Mouse (Mus musculus) embryonic facial prominence, embryonic 14.5 days (tissue): ENCODE results near the gene Tdrd5. TPM values are rescaled to one million over a fixed set of nuclear protein-coding genes. Genes with fewer than 3 reads are reported as not detected.
"Not testable (repeated sequence)": the region's sequence is repeated elsewhere in the genome, so short reads cannot be mapped to it uniquely, and the experiment has no call there.

Source experiments
- ATAC-seq: fragments of 200-750 bp; cut with Nextera tagmentation; 2 replicates; pipeline ENCODE4 v1.8.0; 2017; ENCODE audit warnings: low read depth, moderate number of reproducible peaks, moderate TSS enrichment
- DNase-seq: peaks from one replicate; pipeline ENCODE4 v3.0.0-alpha.2; 2015; ENCODE audit warnings: low spot score
- H3K27ac ChIP-seq: fragments of 300-500 bp; sonication (generic); replicated peaks from 2 replicates; pipeline ENCODE4 v1.5.1; 2014; ENCODE audit warnings: low read depth, mild to moderate bottlenecking, low read length, moderate library complexity
- H3K27me3 ChIP-seq: fragments of 300-500 bp; sonication (generic); replicated peaks from 2 replicates; pipeline ENCODE4 v1.6.1; 2014; ENCODE audit warnings: low read length; ENCODE audit not compliant: control insufficient read depth, insufficient read depth
- H3K36me3 ChIP-seq: fragments of 300-500 bp; sonication (generic); 2 replicates; pipeline ENCODE4 v1.6.1; 2014; ENCODE audit warnings: low read length, mixed read lengths; ENCODE audit not compliant: control insufficient read depth, insufficient read depth
- H3K4me1 ChIP-seq: fragments of 300-500 bp; sonication (generic); 2 replicates; pipeline ENCODE4 v1.6.1; 2014; ENCODE audit warnings: antibody characterized with exemption, low read length; ENCODE audit not compliant: control insufficient read depth, insufficient read depth
- H3K4me2 ChIP-seq: fragments of 300-500 bp; sonication (generic); 2 replicates; pipeline ENCODE4 v1.6.1; 2014; ENCODE audit warnings: low read depth, mild to moderate bottlenecking, low read length, moderate library complexity, mixed read lengths
- H3K4me3 ChIP-seq: fragments of 300-500 bp; sonication (generic); 2 replicates; pipeline ENCODE4 v1.5.1; 2014; ENCODE audit warnings: low read depth, mild to moderate bottlenecking, low read length
- H3K9ac ChIP-seq: fragments of 300-500 bp; sonication (generic); 2 replicates; pipeline ENCODE4 v1.6.1; 2014; ENCODE audit warnings: low read depth, mild to moderate bottlenecking, low read length, moderate library complexity, mixed read lengths
- H3K9me3 ChIP-seq: fragments of 300-500 bp; sonication (generic); 2 replicates; pipeline ENCODE4 v1.6.1; 2016; ENCODE audit warnings: low read length; ENCODE audit not compliant: control insufficient read depth
- WGBS: fragments of 180-500 bp; shearing (Covaris S2); extraction: QIAGEN DNeasy Blood & Tissue Kit; methylation state at CpG from one replicate; pipeline ENCODE4 v1.1.7; 2014; 5-methylcytosine and 5-hydroxymethylcytosine counted together
- polyA plus RNA-seq: library from polyadenylated mRNA; unstranded; fragments of >200 nt; fragmentation: Nextera tagmentation; extraction: Ambion mirVana; gene quantifications from 2 replicates; pipeline ENCODE4 v1.2.1, GENCODE M21; 2014

Gene Tdrd5
- polyA plus RNA-seq, 1 experiment from 2014 or later, result 0.50 TPM

GRCm38 (mm10) chr1:156308595-156308994, 5.1 kb upstream of the Tdrd5 start:
- H3K27ac ChIP-seq, result no peak overlapping the region
- H3K9ac ChIP-seq, result no peak overlapping the region
- H3K4me1 ChIP-seq, result peaks cover 5% of the 10 kb centered on the region; the same call in 1 of the 2 replicates
- WGBS, result 72% methylated on average over 1 of the region's 1 CpGs
- ATAC-seq, result no peak
- H3K27me3 ChIP-seq, result peaks cover 64% of the 10 kb centered on the region
- H3K4me2 ChIP-seq, result no peak overlapping the region
- no peak overlapping the region for H3K4me3 ChIP-seq
- H3K9me3 ChIP-seq, result no peaks in the 10 kb centered on the region
- DNase-seq, result no peak
- H3K36me3 ChIP-seq, result no peaks in the 10 kb centered on the region

- H3K4me3 ChIP-seq, result no peak overlapping the region
- H3K4me1 ChIP-seq, result no peaks in the 10 kb centered on the region
- no peak overlapping the region for H3K27ac ChIP-seq
- no peak overlapping the region for H3K4me2 ChIP-seq
- DNase-seq (no peak), ATAC-seq (no peak)
- H3K9ac ChIP-seq, result no peak overlapping the region
- H3K27me3 ChIP-seq, result no peaks in the 10 kb centered on the region
- H3K9me3 ChIP-seq, result no peaks in the 10 kb centered on the region
- 90% methylated on average over 5 of the region's 6 CpGs for WGBS
- H3K36me3 ChIP-seq, result no peaks in the 10 kb centered on the region
These were observed 13.4 kb downstream of the Tdrd5 start for GRCm38 (mm10) chr1:156290016-156290415.

- not testable (repeated sequence) for H3K4me1 ChIP-seq, DNase-seq, H3K36me3 ChIP-seq, H3K27ac ChIP-seq, H3K27me3 ChIP-seq, H3K4me2 ChIP-seq, ATAC-seq, H3K9ac ChIP-seq, H3K9me3 ChIP-seq, H3K4me3 ChIP-seq
- 69% methylated on average over 9 of the region's 10 CpGs for WGBS
These were observed 14.3 kb downstream of the Tdrd5 start for GRCm38 (mm10) chr1:156289222-156289587.

- no peaks in the 10 kb centered on the region for H3K36me3 ChIP-seq
- H3K9ac ChIP-seq, result no peak overlapping the region
- DNase-seq, result no peak
- no peak for ATAC-seq
- H3K4me3 ChIP-seq, result no peak overlapping the region
- no peaks in the 10 kb centered on the region for H3K9me3 ChIP-seq
- no peaks in the 10 kb centered on the region for H3K4me1 ChIP-seq
- no peak overlapping the region for H3K4me2 ChIP-seq
- H3K27ac ChIP-seq, result no peak overlapping the region
- WGBS, result 76% methylated on average over 9 of the region's 9 CpGs
- no peaks in the 10 kb centered on the region for H3K27me3 ChIP-seq
These were observed 14.8 kb downstream of the Tdrd5 start for GRCm38 (mm10) chr1:156288556-156289221.

GRCm38 (mm10) chr1:156285541-156285896, 17.9 kb downstream of the Tdrd5 start:
- no peaks in the 10 kb centered on the region for H3K4me1 ChIP-seq
- no peak overlapping the region for H3K27ac ChIP-seq
- no peaks in the 10 kb centered on the region for H3K27me3 ChIP-seq
- no peak for DNase-seq
- H3K4me3 ChIP-seq, result no peak overlapping the region
- H3K9me3 ChIP-seq, result no peaks in the 10 kb centered on the region
- H3K9ac ChIP-seq, result no peak overlapping the region
- H3K36me3 ChIP-seq, result no peaks in the 10 kb centered on the region
- 79% methylated on average over 5 of the region's 5 CpGs for WGBS
- no peak for ATAC-seq
- H3K4me2 ChIP-seq, result no peak overlapping the region

- Histone ChIP-seq H3K27ac (no peak overlapping the region), H3K4me2 (no peak overlapping the region), H3K9me3 (no peaks in the 10 kb centered on the region), H3K36me3 (no peaks in the 10 kb centered on the region), H3K4me1 (no peaks in the 10 kb centered on the region), H3K9ac (no peak overlapping the region), H3K4me3 (no peak overlapping the region), H3K27me3 (no peaks in the 10 kb centered on the region)
- ATAC-seq (no peak), DNase-seq (no peak)
- 44% methylated on average over 9 of the region's 9 CpGs for WGBS
These were observed 18.5 kb downstream of the Tdrd5 start for GRCm38 (mm10) chr1:156284851-156285540.

GRCm38 (mm10) chr1:156284207-156284606, 19.3 kb downstream of the Tdrd5 start:
- H3K4me2 ChIP-seq, result no peak overlapping the region
- DNase-seq (no peak), ATAC-seq (no peak)
- H3K9me3 ChIP-seq, result no peaks in the 10 kb centered on the region
- no peaks in the 10 kb centered on the region for H3K4me1 ChIP-seq
- H3K36me3 ChIP-seq, result no peaks in the 10 kb centered on the region
- H3K9ac ChIP-seq, result no peak overlapping the region
- H3K27ac ChIP-seq, result no peak overlapping the region
- no peaks in the 10 kb centered on the region for H3K27me3 ChIP-seq
- no peak overlapping the region for H3K4me3 ChIP-seq
- WGBS, result 68% methylated on average over 10 of the region's 10 CpGs

- DNase-seq (no peak), ATAC-seq (no peak)
- Histone ChIP-seq H3K36me3 (no peaks in the 10 kb centered on the region), H3K27me3 (no peaks in the 10 kb centered on the region), H3K9ac (no peak overlapping the region), H3K27ac (no peak overlapping the region), H3K4me1 (no peaks in the 10 kb centered on the region), H3K4me3 (no peak overlapping the region), H3K9me3 (no peaks in the 10 kb centered on the region), H3K4me2 (no peak overlapping the region)
- 78% methylated on average over 7 of the region's 7 CpGs for WGBS
These were observed 23.3 kb downstream of the Tdrd5 start for GRCm38 (mm10) chr1:156280131-156280530.

- 52% methylated on average over 7 of the region's 7 CpGs for WGBS
- no peak overlapping the region for H3K4me3 ChIP-seq
- no peaks in the 10 kb centered on the region for H3K9me3 ChIP-seq
- no peak overlapping the region for H3K27ac ChIP-seq
- no peak overlapping the region for H3K4me2 ChIP-seq
- no peaks in the 10 kb centered on the region for H3K36me3 ChIP-seq
- H3K4me1 ChIP-seq, result no peaks in the 10 kb centered on the region
- H3K27me3 ChIP-seq, result no peaks in the 10 kb centered on the region
- no peak for DNase-seq
- ATAC-seq, result no peak
- H3K9ac ChIP-seq, result no peak overlapping the region
These were observed 29.8 kb downstream of the Tdrd5 start for GRCm38 (mm10) chr1:156273647-156274046.
